Mouse (Mus musculus) CD4-positive, CD25-positive, alpha-beta regulatory T cell, adult 4 months (primary cell): ENCODE measurements at regions not wholly inside any gene's neighbourhood (a gene's known extent, or its start where the extent isn't known, plus 50 kb on each side); places are given as distances from the start of the nearest gene placed in this dataset.
"Not testable (repeated sequence)": the region's sequence is repeated elsewhere in the genome, so short reads cannot be mapped to it uniquely, and the experiment has no call there.

Source experiments
- ATAC-seq: one replicate; pipeline ENCODE4 v1.8.0; 2017

DNA sequence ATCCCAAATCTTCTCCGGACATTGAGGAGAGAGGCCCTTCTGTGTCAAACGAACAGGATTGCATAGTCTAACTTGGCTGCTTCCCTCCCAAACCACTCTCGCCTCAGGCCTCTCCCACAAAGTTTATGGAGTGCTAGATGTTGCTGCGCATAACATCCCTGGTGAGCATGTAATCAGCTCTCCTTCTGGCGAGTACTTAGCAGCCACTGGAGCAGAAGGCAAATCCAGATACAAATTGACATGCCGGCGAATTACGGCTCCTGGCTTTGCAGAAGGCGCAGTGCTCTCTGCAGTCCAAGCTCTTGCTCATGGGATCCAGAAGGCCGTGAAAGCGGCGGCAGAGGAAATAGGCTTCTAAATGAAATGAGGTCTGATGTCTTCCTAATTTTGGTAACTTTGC, 338.2 kb upstream of the Gm6657 start:
- ATAC-seq: no peak

DNA sequence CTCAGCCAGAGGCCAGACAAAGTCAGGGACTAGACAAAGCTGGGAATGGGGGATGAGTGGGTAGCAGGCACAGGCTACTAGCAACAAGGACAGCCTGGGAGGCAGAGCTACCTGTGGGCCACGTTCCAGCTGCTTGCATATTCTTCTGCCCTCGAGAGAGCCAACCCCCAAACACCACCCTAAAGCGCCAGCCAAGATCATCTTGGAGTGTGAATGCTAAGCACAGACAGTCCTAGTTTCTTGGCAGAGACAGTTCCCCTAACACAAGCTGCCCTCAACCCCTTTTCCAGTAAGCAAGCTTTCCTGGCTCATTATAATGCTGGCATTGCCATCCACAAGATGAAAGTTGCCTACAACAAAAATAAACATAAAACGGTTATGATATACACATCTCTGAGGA, 336.8 kb upstream of the Gm6657 start:
- no peak for ATAC-seq

DNA sequence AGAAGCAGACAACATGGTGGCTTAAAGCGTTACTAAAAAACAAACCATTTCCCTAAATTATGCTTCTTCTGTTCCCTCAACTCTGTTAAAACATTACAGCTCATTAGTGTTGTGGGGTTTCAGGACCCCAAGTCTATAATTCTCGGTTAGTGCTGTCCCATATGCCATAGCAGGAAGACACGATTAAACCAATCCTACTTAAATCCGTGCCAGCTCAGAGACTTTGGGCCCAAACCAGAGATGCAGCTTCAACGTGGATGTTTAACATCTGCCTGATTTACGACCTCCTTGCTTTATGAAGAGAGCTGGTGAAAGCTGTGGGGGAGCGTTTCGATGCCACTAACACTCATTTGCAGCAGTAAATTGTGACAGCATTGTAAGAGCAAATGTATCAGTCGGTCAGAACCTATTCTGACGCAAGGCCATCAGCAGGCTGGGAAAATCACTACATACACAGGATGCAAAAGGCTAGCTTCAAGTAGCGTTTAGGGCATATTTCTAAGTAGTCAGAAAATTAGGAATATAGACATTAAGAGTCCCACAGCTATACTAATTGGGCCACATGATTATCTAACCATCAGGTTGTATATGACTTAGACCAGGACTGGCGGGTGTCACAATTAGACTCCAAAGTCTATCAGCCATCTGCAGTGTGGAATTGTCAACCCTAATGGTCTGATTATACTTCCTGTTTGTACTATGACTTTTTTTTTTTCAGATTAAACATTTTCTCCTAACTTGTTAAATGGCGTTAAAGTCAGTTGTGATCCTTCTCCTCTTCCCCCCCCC, 333.1 kb upstream of the Gm6657 start:
- ATAC-seq: no peak

DNA sequence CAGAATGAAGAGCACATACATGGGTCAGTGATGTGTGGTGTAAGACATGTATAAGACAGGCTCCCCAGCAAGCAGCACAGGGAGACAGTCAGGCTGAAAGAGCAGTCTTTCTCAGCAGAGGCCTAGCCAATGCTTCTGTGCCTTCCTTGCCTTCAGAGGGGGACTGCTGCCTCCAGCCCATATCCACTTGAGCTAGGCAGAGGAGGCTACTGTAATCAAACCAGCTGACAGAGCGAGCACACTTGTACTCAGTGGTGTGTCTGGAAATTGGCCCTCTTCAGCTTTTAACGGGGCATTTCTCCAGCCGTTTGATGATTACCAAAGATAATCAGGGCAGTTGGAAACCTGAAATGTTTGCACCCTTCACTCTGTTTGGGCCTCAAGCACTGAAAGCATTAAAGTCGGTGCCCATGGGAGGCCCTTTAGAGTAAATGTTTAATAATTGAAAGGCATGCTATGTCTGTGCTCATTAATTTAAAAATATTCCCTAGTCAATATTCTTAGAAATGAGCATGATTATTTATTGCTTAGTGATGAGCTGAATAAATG, 326.0 kb upstream of the Gm6657 start:
- no peak for ATAC-seq

DNA sequence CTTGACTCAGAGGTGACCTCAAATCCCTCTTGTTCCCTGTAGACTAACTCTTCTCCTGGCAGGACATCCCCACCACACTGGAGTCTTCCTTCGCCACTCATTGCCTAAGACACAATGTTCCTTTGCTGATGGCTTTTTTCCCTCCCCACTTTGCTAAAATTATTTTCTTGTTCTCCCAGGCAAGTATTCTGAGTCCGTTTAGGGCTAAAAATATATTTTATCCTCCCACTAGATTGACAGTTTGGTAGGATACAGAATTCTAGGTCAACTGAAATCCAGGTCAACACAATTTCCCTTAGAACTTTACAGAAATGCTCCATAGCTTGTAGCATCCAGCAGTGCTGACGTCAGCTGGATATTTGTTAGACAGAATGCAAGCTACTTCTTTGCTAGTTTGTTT, 324.7 kb upstream of the Gm6657 start:
- ATAC-seq: no peak

DNA sequence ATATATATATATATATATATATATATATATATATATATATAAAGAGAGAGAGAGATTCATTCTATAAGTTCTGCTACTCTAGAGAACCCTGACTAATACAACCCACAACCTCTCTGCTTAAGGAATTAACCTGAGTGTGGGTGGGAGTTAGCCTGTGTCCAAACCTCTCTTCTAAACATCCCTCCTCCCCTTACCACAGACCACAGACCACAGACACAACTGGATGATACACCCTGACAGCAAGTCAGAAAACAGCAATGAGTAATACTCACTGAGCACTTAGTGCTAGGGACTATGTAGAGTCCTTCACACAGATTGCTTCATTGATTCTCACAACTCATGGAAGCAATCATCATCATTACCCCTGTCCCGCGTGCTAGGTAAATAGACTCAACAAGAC, 306.7 kb upstream of the Gm6657 start:
- no peak for ATAC-seq

DNA sequence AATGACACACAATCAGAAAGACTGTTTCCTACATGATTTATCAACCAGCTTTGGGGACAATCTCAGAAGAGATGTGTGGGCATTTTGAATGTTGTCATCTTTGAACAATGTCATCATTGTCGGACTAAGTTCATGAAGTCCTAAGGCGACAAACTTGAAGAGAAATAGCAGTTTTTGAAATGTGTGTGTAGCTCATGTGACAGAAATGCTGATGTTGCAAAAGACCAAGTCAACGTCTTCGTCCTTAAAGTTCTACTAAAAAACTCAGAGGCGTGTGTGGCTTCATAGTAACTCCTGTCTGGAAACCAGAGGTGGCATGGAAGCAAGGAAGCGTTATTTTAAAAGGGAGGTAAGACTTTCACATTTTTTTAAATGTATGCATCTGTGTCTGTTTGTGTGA, 302.6 kb upstream of the Gm6657 start:
- ATAC-seq: no peak

DNA sequence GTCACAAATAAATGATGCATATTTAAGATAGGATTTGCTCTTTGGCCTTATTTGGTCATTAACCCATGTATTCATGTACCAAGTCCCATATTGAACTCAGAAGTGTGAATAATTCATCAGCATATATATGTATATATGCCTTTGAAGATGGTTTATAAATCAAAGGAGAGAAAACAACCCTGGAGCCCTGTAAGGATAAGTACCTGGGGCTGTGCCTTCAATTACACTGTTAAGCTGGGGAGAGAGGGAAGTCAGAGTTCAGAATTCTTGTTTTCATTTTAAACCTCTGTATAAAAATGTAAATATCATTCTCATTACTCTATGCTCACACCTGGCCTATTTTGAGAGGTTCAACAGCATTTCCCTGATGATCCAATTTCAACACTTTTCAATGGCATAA, 299.8 kb upstream of the Gm6657 start:
- ATAC-seq: no peak

DNA sequence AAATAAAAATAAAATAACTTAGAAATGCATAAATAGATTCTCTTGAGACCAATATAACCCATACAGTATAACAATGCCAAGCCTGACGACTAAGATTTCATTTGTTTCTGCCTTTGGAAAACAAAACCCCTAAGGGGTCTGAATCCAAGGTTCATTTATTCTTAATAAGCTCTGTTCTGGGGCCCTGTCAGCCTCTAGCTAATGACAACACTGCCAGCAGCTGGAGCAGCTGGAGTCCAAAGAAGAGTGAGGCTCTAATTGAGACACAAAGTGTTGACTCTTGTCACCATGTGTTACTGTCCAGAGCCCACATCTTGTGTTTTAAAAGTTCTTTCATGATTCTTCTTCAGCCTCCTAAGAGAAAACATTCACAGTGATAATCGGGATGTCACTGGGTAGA, 298.5 kb upstream of the Gm6657 start:
- ATAC-seq: no peak

DNA sequence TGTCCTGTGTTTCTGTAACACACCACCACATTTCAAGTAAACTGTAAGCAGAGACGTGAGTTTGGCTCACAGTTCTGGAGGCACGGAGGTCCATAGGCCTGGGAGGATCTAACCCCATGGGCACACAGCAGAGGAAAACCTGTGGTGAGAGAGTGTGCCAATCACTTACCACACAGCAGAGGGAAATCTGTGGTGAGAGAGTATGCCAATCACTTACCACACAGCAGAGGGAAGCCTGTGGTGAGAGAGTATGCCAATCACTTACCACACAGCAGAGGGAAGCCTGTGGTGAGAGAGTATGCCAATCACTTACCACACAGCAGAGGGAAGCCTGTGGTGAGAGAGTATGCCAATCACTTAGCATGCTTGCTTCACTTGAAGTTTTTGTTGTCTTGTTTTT, 295.1 kb upstream of the Gm6657 start:
- ATAC-seq: not testable (repeated sequence)

DNA sequence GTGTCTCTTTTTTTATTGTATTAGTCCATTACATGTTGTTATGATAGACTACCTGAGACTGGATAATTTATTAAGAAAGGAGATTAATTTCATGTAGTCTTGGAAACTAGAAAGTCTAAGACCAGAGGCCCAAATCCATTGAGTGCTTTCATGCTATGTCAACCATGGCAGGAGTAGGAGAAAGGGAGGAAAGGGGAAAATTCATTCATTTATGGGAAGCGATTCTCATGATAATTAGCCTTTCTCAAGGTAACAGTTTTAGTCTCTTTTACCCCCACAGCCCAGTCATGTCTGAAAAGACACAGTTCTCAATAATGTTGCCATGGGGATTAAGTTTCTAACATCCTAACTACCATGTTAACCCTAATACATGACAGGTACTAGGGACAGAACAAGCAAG, 292.8 kb upstream of the Gm6657 start:
- ATAC-seq: no peak

DNA sequence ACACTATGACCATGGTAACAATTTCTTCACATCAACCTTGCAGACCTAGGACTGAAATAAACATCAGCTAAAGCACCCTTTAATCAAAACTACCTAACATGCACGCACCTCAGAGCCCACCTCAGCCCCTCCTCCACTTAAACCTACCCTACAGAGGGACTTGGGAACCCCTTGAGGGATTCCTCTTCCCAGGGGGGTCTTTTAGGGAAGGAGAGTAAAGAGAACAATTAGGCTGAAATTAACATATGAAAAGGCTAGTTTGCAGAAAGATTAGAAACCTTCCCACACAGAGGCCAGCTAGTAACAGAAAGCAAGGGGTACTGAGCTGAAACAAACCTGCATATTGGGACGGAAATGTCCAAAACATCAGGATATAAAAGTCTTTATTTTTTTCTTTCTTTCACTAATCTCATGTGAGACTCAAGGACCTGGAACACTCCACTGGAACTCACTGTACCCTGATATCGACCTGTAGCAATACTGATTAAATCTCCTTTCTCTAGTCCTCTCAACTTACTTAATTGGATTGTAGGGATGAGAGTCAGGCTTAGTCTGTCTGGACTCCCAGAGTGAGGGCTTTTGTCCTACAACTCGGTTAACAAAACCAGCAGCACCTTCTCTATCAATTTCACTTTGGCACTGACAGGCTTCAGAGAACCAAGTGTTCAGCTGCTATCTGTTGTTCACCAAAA, 281.0 kb upstream of the Gm6657 start:
- no peak for ATAC-seq

DNA sequence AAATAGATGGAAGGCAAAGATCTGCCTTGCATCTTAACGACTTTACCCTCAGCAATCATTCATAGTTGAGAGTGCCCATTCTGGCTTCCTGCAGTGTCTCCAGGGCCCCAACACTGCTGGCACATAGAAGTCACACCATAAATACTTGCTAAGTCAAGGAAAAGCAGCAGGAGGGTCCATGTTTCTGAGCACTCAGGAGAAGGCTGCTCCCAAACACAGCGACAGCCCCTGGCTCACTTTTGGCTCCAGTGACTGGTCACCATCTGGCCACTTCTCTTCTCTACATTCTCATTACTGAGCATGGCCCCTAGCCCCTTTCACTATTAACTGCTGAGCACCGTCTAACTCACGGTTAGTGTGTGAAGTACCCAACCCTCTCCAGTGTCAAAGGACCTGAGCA, 265.3 kb upstream of the Gm6657 start:
- no peak for ATAC-seq

DNA sequence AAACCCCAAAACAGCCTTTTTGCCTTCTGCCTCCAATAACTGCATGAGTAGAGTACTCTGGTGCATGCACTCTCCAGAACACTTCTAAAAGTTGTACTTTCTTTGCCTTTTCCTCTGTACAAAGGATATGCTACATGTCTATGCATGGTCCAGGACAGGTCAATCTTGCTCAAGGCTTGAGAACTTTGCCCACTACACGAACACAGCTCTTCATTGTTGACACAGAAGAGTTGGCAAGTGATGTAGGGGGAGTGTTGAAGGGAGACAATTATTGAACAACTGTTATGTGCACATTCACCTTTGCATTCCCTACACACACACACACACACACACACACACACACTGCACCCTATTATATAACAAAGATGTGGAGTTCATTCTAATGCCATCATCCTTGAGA, 264.5 kb upstream of the Gm6657 start:
- no peak for ATAC-seq

DNA sequence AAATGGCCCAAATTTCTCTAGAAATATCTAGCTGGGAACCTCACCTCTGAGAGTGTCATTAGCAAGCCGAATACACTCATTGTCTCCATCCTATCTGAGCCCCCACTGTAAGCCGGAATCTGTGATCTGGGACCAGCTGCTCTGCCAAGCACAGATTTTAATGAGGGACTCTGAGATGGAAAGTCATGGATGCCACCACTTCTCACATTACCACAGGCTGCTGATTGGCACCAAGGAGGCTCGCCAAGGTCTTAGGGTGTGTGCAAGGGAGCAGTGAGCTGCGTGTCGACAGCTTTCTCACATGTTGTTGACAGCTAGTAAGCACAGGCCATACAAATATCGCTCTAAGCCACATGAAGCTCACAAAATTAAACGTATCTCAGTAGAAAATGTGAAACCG, 250.1 kb upstream of the Gm6657 start:
- ATAC-seq: no peak

DNA sequence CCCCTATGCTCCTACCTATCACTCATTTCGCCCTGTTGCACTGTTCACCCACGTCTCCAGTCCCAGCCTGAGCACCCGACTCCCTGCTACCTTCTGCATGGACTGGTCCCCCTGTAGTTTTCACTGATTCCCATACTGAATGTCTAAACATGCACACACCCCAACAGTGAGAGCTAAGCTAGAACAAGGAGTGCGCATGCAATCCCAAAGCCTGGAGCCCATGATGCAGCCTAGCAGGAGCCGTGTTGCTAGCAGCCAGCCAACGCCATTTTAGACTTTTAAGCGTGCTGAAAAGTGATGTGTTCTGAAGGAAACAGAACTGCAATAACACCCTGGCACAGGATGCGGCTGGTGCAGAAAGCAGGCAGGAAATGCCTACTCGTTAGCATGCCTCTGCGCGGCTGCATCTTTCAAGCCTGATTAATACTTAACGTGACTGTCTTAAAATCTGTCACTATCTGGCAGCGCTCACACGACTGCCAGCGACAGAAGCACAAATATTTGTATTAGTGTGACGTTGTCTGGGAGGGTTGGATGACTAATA, 244.5 kb upstream of the Gm6657 start:
- peak; percentile 75 for ATAC-seq

DNA sequence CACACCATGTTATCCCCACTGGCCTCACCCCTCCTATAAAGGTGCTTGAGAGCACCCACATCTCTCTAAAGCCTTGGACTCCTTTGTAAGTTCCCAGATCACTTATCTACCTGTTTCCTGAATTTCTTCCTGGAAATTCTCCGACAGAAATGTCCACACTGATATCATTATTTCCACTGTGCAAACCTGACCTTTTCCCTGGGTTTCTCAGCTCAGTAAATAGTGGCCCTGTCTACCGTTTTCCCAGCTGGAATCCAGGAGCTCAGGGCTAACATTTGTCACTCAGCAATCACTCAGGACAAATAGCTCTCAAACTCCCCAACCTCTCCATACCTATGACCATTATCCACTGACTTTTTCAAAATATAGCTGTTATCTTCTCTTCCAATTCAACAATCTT, 241.6 kb upstream of the Gm6657 start:
- no peak for ATAC-seq

DNA sequence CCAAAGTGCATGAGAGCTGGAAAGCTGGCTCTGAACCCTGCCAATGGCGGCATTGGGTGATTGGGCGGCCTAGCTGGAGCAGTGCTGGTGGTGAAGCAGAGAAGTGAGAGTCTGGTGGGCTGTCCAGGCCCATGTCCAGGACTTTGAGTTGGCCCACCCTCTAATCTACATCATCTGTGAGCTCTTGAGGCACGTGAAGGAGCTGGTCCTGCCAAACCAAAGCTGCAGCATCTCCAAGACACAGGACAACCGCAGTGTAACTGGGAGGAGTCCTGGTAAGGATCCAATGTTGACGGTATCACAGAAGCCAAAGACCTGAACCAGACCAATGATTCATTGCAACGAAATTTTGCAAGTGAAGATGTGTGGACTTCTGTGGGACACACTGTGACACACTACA, 231.4 kb upstream of the Gm6657 start:
- no peak for ATAC-seq

DNA sequence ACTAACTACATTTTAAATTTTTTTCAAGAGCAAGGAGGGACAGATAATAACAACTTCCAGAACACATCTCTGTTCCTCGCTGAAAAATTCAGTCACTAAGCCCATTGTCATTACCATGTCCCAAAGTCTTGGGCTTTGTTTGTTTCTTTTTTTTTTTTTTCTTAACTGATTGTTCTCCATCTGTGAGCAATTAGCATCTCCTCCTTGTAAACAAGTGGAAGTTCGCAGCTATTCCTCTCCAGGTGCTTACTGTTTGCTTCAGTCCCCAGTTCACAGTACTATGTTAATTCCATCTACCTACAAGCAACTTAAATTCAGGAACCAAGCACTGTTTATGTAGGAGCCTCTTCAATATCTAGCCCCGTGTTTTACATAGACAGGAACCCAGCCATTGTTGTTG, 225.5 kb upstream of the Gm6657 start:
- ATAC-seq: no peak

DNA sequence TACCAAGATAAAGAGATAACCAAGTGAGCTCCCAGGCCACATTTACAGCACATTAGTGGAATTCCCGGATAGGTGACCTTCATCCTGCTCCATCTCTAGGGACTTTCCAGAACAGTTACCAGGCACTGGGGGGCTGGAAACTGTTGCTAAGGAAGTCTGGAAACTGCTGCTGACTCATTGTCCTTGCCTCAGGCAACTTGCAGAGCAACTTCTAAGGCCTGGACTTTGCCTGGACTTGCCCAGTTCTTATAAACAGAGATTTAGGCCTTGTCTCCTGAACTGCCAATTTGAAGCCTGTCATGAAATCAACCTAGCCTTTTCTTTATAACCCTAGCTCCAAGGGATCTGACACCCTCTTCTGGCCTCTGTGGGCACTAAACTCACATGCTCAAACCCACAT, 224.0 kb upstream of the Gm6657 start:
- ATAC-seq: no peak

DNA sequence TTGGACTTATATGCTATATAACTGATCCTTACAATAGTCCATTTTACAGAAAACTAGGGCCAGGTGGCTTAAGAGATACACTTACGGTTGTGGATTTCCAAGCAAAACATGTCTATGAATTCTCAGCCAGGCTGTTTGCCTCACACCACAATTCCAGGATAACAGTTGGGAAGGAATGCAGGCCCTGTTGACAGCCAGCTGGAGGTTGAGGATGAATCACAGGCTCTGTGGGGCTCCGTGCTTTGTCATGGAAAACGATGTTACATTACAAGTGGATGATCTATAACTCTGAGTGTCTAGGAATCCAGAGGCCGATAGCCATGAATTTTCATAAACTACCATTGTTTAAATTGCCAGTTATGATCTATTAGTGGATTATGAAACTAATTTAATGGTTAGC, 221.9 kb upstream of the Gm6657 start:
- no peak for ATAC-seq

DNA sequence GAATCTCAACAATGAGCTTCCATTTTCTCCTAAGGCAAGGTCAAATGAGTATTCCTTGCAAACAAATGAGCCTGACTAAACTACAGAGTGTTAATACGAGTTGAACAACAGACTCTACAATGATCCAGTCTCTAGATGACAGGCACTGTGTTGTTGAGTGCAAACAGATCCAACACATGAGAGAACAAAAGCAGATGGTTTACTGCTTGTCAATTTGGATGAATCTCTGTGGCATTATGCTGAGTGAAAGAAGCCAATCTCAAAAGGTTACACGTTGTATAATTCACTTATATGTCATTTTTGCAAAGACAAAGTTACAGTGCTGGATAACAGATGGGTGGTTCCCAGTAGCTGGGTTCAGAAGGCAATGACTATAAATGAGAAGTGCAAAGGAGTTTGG, 217.1 kb upstream of the Gm6657 start:
- ATAC-seq: no peak

DNA sequence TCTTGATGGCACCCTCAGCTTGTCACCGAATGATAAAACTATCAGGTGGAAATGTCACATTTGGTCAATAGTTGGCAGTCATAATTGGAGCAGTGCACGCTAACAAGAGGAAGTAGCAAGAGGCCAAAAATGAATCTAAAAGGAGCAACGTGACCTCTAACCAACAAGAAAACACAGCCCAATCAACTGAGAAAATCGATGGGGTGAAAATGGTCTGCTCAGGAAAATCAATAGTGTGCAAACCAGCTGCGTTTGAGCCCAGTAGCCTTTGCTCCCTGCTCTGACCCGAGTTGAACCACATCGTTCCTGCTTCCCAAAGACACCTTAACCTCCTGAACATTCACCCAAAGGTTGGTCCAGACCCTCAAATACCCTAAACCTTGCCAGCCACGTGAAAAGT, 207.3 kb upstream of the Gm6657 start:
- ATAC-seq: no peak

DNA sequence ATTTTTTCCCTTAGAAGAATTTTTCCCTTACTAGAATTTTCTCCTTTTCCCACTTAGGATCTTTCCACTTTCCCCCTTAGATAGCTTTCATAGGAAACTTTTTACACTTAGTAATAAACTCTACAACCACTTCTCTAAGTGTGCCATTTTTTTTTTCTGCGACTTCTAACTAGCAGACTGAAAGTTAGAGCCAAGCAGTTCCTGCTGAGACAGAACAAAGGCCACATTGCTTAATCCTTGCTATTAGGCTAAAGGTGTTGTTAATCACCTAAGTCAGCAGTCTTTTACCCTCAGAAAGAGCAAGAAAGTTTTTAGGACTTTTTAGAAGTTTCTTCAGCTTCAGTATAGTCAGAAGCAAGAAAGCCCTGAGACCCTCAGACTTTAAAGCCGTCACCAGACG, 204.3 kb upstream of the Gm6657 start:
- ATAC-seq: no peak
